Mouse (Mus musculus) limb, embryonic 15.5 days (tissue): ENCODE results near the gene Mtus2. TPM values are rescaled to one million over a fixed set of nuclear protein-coding genes. Genes with fewer than 3 reads are reported as not detected.
A peak's percentile ranks its signal among the peaks of the same experiment; 100 is the strongest.

Experiments used
- ATAC-seq: fragments of 200-750 bp; cut with Nextera tagmentation; 2 replicates; pipeline ENCODE4 v1.8.0; 2017; ENCODE audit warnings: low read depth, moderate TSS enrichment; ENCODE audit not compliant: insufficient number of reproducible peaks, low FRiP score, low TSS enrichment
- H3K27ac ChIP-seq: fragments of 300-500 bp; sonication (generic); 2 replicates; pipeline ENCODE4 v1.5.1; 2015; ENCODE audit warnings: moderate library complexity, mild to moderate bottlenecking, inconsistent platforms
- H3K27me3 ChIP-seq: fragments of 300-500 bp; sonication (generic); 2 replicates; pipeline ENCODE4 v1.6.1; 2015; ENCODE audit warnings: inconsistent platforms
- H3K36me3 ChIP-seq: fragments of 300-500 bp; sonication (generic); 2 replicates; pipeline ENCODE4 v1.6.1; 2015; ENCODE audit warnings: inconsistent platforms
- H3K4me1 ChIP-seq: fragments of 300-500 bp; sonication (generic); 2 replicates; pipeline ENCODE4 v1.6.1; 2015; ENCODE audit warnings: inconsistent platforms
- H3K4me2 ChIP-seq: fragments of 300-500 bp; sonication (generic); 2 replicates; pipeline ENCODE4 v1.6.1; 2015; ENCODE audit warnings: mild to moderate bottlenecking, inconsistent platforms
- H3K4me3 ChIP-seq: fragments of 300-500 bp; sonication (generic); 2 replicates; pipeline ENCODE4 v1.5.1; 2015; ENCODE audit warnings: mild to moderate bottlenecking, inconsistent platforms
- H3K9ac ChIP-seq: fragments of 300-500 bp; sonication (generic); 2 replicates; pipeline ENCODE4 v1.6.1; 2015; ENCODE audit warnings: inconsistent platforms
- H3K9me3 ChIP-seq: fragments of 300-500 bp; sonication (generic); 2 replicates; pipeline ENCODE4 v1.6.1; 2016; ENCODE audit warnings: inconsistent platforms
- WGBS: fragments of 180-500 bp; shearing (Covaris S2); methylation state at CpG from one replicate; pipeline ENCODE4 v1.1.7; 2015; 5-methylcytosine and 5-hydroxymethylcytosine counted together
- polyA plus RNA-seq: library from polyadenylated mRNA; unstranded; fragments of >200 nt; fragmentation: Nextera tagmentation; extraction: Ambion mirVana; gene quantifications from 2 replicates; pipeline ENCODE4 v1.2.1, GENCODE M21; 2015

Gene Mtus2
- polyA plus RNA-seq, 1 experiment from 2014 or later = 6.0 TPM

DNA sequence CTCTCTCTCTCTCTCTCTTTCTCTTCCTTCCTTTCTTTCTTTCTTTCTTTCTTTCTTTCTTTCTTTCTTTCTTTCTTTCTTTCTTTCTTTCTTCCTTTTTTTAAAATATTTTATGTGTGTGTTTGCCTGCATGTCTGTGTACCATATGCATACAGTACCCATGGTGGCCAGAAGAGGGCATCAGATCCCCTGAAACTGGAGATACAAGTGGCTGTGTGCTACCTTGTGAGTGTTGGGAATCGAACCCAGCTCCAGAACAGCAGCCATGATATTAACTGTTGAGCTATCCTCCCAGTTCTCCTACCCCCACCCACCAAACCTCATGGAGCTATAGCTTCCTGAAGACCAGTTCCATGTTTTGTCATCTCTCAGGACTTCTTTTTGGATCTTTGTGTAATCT, 3.7 kb downstream of the Mtus2 start:
- peaks cover 16% of the 10 kb centered on the region for H3K4me1 ChIP-seq
- no peaks in the 10 kb centered on the region for H3K36me3 ChIP-seq
- no peak overlapping the region for H3K4me3 ChIP-seq
- 82% methylated on average over 1 of the region's 1 CpGs for WGBS
- ATAC-seq = no peak
- H3K27ac ChIP-seq = no peak overlapping the region
- no peaks in the 10 kb centered on the region for H3K9me3 ChIP-seq
- H3K4me2 ChIP-seq = no peak overlapping the region
- peaks cover 36% of the 10 kb centered on the region for H3K27me3 ChIP-seq
- no peak overlapping the region for H3K9ac ChIP-seq

DNA sequence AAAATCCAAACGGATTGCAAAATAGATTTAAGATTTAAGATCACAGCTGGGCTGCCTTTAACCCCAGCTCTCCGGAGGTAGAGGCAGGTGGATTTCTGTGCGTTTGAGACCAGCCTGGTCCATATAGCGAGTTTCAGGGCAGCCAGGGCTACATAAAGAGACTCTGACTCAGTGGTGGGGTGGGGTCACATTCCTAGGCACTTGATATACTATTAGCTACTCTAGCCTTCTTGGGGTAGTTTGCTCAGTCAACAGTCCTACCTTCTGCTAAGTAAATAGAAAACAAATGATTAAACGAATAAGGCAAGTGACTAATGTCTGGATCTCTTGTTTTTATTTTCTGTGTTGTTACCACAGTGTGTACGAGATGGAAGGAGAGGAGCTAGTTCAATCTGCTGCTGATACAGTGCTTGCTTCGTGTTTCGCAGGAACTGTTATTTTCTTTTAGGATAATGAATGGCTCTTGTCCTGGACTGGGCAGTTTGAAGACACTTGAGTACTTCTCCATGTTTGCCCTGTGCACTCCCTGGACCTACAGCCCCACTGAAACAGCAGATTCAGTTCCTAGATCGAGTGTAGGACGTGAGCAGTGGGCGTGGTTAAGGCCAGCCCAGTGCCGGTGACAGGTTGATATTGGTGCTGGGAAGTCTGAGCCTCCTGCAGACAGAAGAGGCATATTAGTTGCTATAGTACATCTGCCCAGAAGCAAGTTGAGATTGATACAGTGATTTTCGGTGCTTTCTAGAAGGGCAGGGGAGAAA, 6.9 kb downstream of the Mtus2 start:
- Histone ChIP-seq H3K4me2 (no peak overlapping the region), H3K9ac (no peak overlapping the region), H3K36me3 (no peaks in the 10 kb centered on the region), H3K4me1 (no peaks in the 10 kb centered on the region), H3K27ac (no peak overlapping the region), H3K4me3 (no peak overlapping the region), H3K9me3 (no peaks in the 10 kb centered on the region), H3K27me3 (peaks cover 5% of the 10 kb centered on the region; the same call in 1 of the 2 replicates)
- WGBS = 72% methylated on average over 13 of the region's 13 CpGs
- ATAC-seq = no peak

DNA sequence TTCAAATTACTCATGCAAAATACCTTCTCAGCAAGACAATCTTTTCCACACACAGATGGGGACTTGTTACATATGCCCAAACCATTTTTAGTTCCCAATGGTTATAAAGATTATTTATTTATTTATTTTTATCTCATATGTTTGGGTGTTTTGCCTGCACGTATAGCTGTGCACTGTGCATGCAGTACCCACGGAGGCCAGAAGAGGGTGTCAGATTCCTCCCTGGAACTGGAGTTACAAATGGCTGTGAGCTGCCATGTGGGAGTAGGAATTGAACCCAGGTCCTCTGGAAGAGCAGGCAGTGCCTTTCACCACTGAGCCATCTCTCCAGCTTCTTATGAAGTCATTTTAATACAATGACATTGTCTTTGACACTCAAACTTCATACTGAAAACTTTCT, 7.7 kb downstream of the Mtus2 start:
- no peak overlapping the region for H3K9ac ChIP-seq
- 0 out of 2 replicates have a peak, but pooled peaks cover 3% of the 10 kb centered on the region for H3K27me3 ChIP-seq
- H3K27ac ChIP-seq = no peak overlapping the region
- H3K9me3 ChIP-seq = no peaks in the 10 kb centered on the region
- ATAC-seq = no peak
- H3K4me2 ChIP-seq = no peak overlapping the region
- 47% methylated on average over 2 of the region's 2 CpGs for WGBS
- no peak overlapping the region for H3K4me3 ChIP-seq
- H3K4me1 ChIP-seq = no peaks in the 10 kb centered on the region
- no peaks in the 10 kb centered on the region for H3K36me3 ChIP-seq

DNA sequence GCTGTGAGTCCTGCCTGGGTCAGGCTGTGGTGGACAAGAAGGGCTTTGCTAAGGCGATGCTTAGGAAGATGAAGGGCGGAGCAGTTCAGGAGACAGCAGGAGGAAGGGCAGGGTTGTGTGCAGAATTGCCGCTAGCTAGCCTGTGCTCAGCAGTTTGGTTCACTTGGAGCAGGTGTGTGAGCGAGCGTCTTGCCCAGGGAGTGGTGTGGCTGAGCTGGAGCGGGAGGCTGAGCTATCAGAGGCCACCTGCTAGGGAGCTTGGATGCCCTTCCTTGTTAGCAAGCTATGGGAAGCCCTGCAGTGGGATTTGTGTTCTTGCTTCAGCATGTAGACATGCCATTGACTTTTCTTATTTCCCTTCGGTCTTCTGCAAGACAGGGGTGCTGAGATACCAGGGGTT, 9.5 kb downstream of the Mtus2 start:
- WGBS = 76% methylated on average over 7 of the region's 7 CpGs
- no peak overlapping the region for H3K4me2 ChIP-seq

DNA sequence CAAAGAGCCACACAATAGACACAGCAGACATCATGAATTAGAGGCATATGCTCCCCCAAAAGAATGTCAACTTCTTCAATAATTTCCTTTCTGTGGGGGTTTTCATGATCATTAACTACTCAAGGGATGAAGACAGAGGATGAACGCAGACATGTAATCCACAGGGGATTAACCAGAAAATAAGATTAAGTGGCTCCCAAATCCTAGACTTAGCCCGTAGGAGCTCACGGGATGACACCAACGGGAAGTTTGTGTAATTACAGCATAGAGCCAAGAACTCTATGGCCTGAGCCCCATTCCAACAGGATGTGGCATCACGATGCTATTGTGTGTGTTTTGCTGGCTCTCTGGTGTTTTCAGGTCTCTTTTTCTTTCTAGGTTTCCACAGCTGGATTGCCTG, 12.4 kb downstream of the Mtus2 start:
- no peak overlapping the region for H3K4me3 ChIP-seq
- H3K4me2 ChIP-seq = no peak overlapping the region
- H3K27me3 ChIP-seq = no peaks in the 10 kb centered on the region
- ATAC-seq = no peak
- H3K27ac ChIP-seq = no peak overlapping the region
- H3K9me3 ChIP-seq = no peaks in the 10 kb centered on the region
- no peaks in the 10 kb centered on the region for H3K4me1 ChIP-seq
- H3K36me3 ChIP-seq = no peaks in the 10 kb centered on the region
- H3K9ac ChIP-seq = no peak overlapping the region
- 89% methylated on average over 5 of the region's 5 CpGs for WGBS

More for the DNA sequence above, 9.5 kb downstream of the Mtus2 start:
- H3K9ac ChIP-seq = no peak overlapping the region
- no peaks in the 10 kb centered on the region for H3K4me1 ChIP-seq
- no peak overlapping the region for H3K4me3 ChIP-seq
- no peaks in the 10 kb centered on the region for H3K36me3 ChIP-seq
- no peak for ATAC-seq
- no peaks in the 10 kb centered on the region for H3K9me3 ChIP-seq
- H3K27me3 ChIP-seq = 0 out of 2 replicates have a peak, but pooled peaks cover 3% of the 10 kb centered on the region
- no peak overlapping the region for H3K27ac ChIP-seq

DNA sequence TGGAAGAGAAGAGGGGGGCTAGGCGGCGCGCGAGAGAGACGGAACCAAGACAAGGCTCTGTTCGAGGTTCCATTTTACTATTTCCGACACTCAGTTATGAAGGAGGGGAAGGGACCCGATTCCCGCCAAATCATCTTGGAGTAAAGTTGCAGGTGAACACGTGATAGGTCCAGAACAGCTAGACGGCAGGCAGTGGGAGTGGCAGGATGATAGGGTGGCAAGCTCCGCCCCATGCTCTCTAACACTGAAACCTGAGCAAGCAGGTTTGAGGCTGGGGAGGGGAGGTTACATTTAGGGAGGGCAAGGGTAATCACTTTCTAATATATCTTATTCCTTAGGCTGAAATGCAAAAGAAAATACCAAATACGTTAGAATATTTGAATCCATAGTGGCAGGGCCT, 18.9 kb downstream of the Mtus2 start:
- WGBS = 55% methylated on average over 13 of the region's 13 CpGs

DNA sequence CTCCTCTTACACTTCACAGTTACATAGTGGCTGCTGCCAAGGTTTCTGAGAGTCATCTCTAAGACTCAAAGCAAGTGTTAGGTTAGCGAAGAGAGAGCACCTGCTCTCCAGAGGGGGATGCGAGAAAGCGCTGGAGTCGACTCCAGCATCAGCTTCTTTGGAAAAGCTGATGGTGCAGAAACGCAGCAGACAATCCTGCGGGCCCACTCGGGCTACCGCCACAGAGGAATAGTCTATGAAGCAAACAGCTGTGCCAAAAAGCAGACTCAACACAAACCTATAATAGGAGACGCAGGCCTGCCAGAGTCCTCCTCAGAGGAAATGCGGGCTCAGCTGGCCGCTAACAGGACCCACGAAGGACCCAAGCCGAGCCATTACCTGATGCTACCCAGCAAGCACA, 23.5 kb downstream of the Mtus2 start:
- Histone ChIP-seq H3K27ac (no peak overlapping the region), H3K4me1 (no peaks in the 10 kb centered on the region), H3K36me3 (no peaks in the 10 kb centered on the region), H3K9me3 (no peaks in the 10 kb centered on the region), H3K4me2 (no peak overlapping the region), H3K27me3 (no peaks in the 10 kb centered on the region), H3K9ac (no peak overlapping the region), H3K4me3 (no peak overlapping the region)
- no peak for ATAC-seq
- whole genome bisulfite sequencing = 78% methylated on average over 13 of the region's 13 CpGs

More for the DNA sequence above, 18.9 kb downstream of the Mtus2 start:
- no peak overlapping the region for H3K4me2 ChIP-seq
- H3K27ac ChIP-seq = no peak overlapping the region
- H3K9ac ChIP-seq = no peak overlapping the region
- H3K4me1 ChIP-seq = no peaks in the 10 kb centered on the region
- H3K9me3 ChIP-seq = no peaks in the 10 kb centered on the region
- H3K4me3 ChIP-seq = no peak overlapping the region
- no peaks in the 10 kb centered on the region for H3K27me3 ChIP-seq
- H3K36me3 ChIP-seq = no peaks in the 10 kb centered on the region
- ATAC-seq = no peak

DNA sequence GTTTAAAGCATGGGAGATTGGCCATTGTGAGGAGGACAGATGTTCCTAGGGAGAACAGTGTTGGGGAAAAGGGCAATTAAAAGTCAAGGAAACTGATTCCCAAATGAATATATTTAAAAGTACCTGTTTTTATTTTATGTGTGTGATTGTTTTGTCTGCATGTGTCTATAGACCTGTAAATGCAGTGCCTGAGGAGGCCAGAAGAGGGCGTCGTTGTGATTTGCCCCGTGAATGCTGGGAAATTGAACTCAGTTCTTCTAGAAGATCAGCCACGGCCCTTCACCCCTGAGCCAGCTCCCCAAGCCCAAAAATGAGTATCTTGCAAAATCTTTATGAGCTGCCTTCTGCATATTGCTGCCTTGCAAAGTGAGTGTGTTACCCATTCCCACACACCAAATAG, 33.2 kb downstream of the Mtus2 start:
- no peak for ATAC-seq
- peaks cover 4% of the 10 kb centered on the region; the same call in 1 of the 2 replicates for H3K9me3 ChIP-seq
- H3K9ac ChIP-seq = no peak overlapping the region
- H3K27ac ChIP-seq = no peak overlapping the region
- H3K4me2 ChIP-seq = no peak overlapping the region
- no peaks in the 10 kb centered on the region for H3K36me3 ChIP-seq
- 64% methylated on average over 4 of the region's 4 CpGs for WGBS
- peaks cover 3% of the 10 kb centered on the region; the same call in 1 of the 2 replicates for H3K4me1 ChIP-seq
- H3K27me3 ChIP-seq = no peaks in the 10 kb centered on the region
- H3K4me3 ChIP-seq = no peak overlapping the region

DNA sequence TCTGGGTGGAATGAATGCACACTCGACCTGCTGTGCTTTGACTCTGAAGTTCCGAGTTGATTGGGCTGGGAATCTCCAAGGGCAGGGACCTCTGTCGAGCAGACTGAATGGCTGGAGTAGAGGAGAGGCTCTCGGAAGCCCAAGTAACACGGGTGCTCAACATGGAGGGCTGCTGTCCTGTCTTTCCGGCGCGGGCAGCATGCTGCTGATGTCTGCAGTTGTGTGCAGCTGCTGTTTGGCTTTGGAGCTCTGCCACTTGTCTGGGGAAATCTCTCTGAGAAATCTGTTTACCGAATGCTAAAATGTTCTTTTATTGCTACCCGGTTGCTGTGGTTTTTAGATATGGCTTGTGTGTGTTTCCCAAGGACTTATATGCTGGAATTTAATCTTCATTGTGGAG, 33.7 kb downstream of the Mtus2 start:
- peaks cover 3% of the 10 kb centered on the region; the same call in 1 of the 2 replicates for H3K4me1 ChIP-seq
- H3K27ac ChIP-seq = no peak overlapping the region
- peaks cover 4% of the 10 kb centered on the region; the same call in 1 of the 2 replicates for H3K9me3 ChIP-seq
- H3K36me3 ChIP-seq = no peaks in the 10 kb centered on the region
- no peak for ATAC-seq
- H3K9ac ChIP-seq = no peak overlapping the region
- no peaks in the 10 kb centered on the region for H3K27me3 ChIP-seq
- H3K4me2 ChIP-seq = no peak overlapping the region
- 69% methylated on average over 10 of the region's 10 CpGs for WGBS
- no peak overlapping the region for H3K4me3 ChIP-seq

DNA sequence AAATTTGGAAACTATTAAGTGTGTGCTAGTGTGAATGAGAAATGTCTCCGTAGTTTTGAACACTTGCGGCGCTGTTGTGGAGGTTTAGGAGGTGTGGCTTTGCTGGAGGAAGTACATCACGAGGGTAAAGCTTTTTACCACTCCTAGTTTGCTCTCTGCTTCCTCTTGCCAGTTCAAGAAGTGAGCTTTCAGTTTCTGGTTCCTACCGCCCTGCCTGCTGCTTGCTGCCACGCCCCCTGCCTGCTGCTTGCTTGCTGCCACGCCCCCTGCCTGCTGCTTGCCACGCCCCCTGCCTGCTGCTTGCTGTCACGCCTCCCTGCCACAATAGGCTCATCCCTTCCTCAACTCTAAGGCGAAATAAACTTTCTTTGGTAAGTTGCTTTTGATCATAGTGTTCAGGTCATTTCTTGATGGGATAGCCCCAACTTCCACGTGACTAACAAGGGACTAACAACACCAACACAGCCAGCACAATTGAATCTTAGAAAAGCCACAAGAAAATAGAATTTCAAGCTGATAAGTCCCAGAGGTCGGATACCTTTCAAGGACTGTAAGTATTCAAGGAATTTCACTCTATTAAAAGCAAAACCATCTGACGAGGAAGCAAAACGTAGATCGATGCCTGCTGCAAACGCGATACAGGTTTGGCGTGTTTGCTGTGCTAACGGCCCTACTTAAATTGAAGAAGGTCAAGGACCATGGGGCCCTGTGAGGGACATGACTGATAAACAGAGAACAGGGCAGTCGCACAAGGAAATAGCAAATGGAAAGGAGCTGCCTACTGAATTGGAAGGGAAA, 35.7 kb downstream of the Mtus2 start:
- Histone ChIP-seq H3K4me3 (peak overlapping the region; percentile 14; the same call in 1 of the 2 replicates), H3K4me1 (peaks cover 3% of the 10 kb centered on the region; the same call in 1 of the 2 replicates), H3K9me3 (no peaks in the 10 kb centered on the region), H3K27me3 (no peaks in the 10 kb centered on the region), H3K36me3 (no peaks in the 10 kb centered on the region), H3K4me2 (peak overlapping the region; percentile 26; the same call in 1 of the 2 replicates), H3K27ac (no peak overlapping the region), H3K9ac (no peak overlapping the region)
- 0 out of 2 replicates have a peak, but pooled peaks have one; percentile 67 for ATAC-seq
- 12% methylated on average over 20 of the region's 20 CpGs for WGBS

DNA sequence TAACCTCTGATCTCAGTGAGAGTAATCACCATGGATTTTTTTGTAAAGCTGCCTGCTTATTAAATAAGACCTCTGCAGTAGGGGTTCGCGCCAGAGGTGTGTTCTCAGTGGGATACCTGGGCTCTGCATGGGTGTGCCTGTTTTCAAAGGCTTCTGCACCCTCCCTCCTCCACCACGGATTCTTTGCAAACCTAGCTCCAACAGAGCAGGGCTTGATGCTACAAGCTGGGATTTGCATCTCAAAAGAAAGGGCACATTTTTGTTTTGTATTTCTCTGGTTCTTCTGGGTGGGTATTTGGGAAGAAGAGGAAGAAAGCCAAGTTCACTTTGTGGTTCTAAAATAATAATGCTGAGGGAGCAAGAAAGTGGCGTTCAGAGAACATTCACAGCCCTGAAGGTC, 48.1 kb downstream of the Mtus2 start:
- WGBS = 21% methylated on average over 4 of the region's 4 CpGs
- Histone ChIP-seq H3K27me3 (no peaks in the 10 kb centered on the region), H3K36me3 (no peaks in the 10 kb centered on the region), H3K4me3 (no peak overlapping the region), H3K4me2 (no peak overlapping the region), H3K9ac (no peak overlapping the region), H3K4me1 (no peaks in the 10 kb centered on the region), H3K9me3 (no peaks in the 10 kb centered on the region), H3K27ac (no peak overlapping the region)
- no peak for ATAC-seq

DNA sequence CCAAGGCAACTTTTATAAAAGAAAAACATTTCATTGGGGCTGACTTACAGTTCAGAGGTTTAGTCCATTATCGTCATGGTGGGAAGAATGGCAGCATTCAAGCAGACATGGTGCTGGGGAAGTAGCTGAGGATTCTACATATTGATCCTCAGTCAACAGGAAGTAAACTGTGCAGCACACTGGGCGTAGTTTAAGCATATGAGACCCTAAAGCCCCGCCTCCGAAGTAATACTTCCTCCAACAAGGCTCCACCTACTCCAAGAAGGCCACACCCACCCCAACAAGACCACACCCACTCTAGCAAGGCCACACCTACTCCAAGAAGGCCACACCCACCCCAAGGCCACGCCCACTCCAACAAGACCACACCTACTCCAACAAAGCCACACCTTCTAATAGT, 55.0 kb downstream of the Mtus2 start:
- WGBS = 82% methylated on average over 5 of the region's 5 CpGs
- Histone ChIP-seq H3K4me2 (no peak overlapping the region), H3K4me3 (no peak overlapping the region), H3K27ac (no peak overlapping the region), H3K9me3 (no peaks in the 10 kb centered on the region), H3K9ac (no peak overlapping the region), H3K4me1 (no peaks in the 10 kb centered on the region), H3K36me3 (no peaks in the 10 kb centered on the region), H3K27me3 (no peaks in the 10 kb centered on the region)
- no peak for ATAC-seq
